10 mouse cellular contexts compared by ENCODE assay signal in genomic region chr17:73023362-73024107, GRCm38 (mm10).
DNase-seq lines count a peak whose midpoint lies in the region; ATAC-seq and TF ChIP-seq lines count a peak whose summit lies in the region.
"Had no signal": no experiment of that assay in that cellular context is flagged by ENCODE, and none has a peak within 500 bp of the region (broad histone marks: within the 10 kb centered on the region; RNA-seq: fewer than 3 reads in every experiment).

No protein-coding gene starts in this region.

- TF ChIP-seq CTCF in lung, postnatal 0 days (IDR thresholded peaks at IDR 0.05) = no peak
- no peak for TF ChIP-seq CTCF in lung, adult 2 months (IDR thresholded peaks at IDR 0.05; ENCODE audit: insufficient read depth, low read length)
- TF ChIP-seq CTCF in thymus, adult 2 months (IDR thresholded peaks at IDR 0.05; ENCODE audit: borderline replicate concordance, control insufficient read depth, extremely low read depth, insufficient read depth, low read length, poor library complexity) = no peak

- no peak overlapping the region for H3K4me2 ChIP-seq in lung, postnatal 0 days (replicated peaks; ENCODE audit: low read depth, low read length)
- H3K4me2 ChIP-seq in heart, embryonic 16.5 days (ENCODE audit: low read depth, low read length) = no peak overlapping the region
- H3K4me2 ChIP-seq: forebrain, embryonic 12.5 days; liver, embryonic 15.5 days had no signal

- no peak for TF ChIP-seq POLR2A in lung, adult 2 months (IDR thresholded peaks at IDR 0.05; ENCODE audit: borderline replicate concordance, extremely low read depth, low read depth, low read length)
- no peak for TF ChIP-seq POLR2A in thymus, adult 2 months (IDR thresholded peaks at IDR 0.05; ENCODE audit: control insufficient read depth, extremely low read depth, insufficient read depth, low read length, poor library complexity)

- no peak for TF ChIP-seq EP300 in lung, postnatal 0 days (IDR thresholded peaks at IDR 0.05)

- peak; percentile 19; the same call in 1 of the 2 replicates for ATAC-seq in lung, postnatal 0 days
- ATAC-seq in heart, embryonic 16.5 days (replicated peaks; ENCODE audit: extremely low read depth, insufficient read depth, low FRiP score) = 0 out of 2 replicates have a peak, but pooled peaks have one; percentile 1
- ATAC-seq: midbrain, embryonic 16.5 days had no signal

- no peaks in the 10 kb centered on the region for H3K9me3 ChIP-seq in lung, postnatal 0 days (ENCODE audit: low read length)
- H3K9me3 ChIP-seq in heart, embryonic 16.5 days (replicated peaks; ENCODE audit: control insufficient read depth, low read length) = peaks cover 3% of the 10 kb centered on the region; the same call in 1 of the 2 replicates
- H3K9me3 ChIP-seq: forebrain, embryonic 12.5 days; liver, embryonic 15.5 days had no signal

- peaks cover 3% of the 10 kb centered on the region; the same call in 1 of the 2 replicates for H3K4me1 ChIP-seq in lung, postnatal 0 days (ENCODE audit: insufficient read depth, low read depth, low read length)
- peaks cover 3% of the 10 kb centered on the region for H3K4me1 ChIP-seq in lung, adult 2 months (ENCODE audit: control insufficient read depth, insufficient read depth, low read length)
- 0 out of 2 replicates have a peak, but pooled peaks cover 6% of the 10 kb centered on the region for H3K4me1 ChIP-seq in brown adipose tissue, adult 24 weeks (ENCODE audit: control insufficient read depth, insufficient read depth, insufficient read length, low read length)
- peaks cover 25% of the 10 kb centered on the region for H3K4me1 ChIP-seq in heart, embryonic 16.5 days (ENCODE audit: control insufficient read depth, insufficient read depth, low read length)
- peaks cover 21% of the 10 kb centered on the region for H3K4me1 ChIP-seq in thymus, adult 2 months (replicated peaks; ENCODE audit: control insufficient read depth, insufficient read depth, low read length)
- H3K4me1 ChIP-seq: forebrain, embryonic 12.5 days; liver, embryonic 15.5 days had no signal

- H3K27me3 ChIP-seq in lung, postnatal 0 days (replicated peaks; ENCODE audit: insufficient read depth, low read length) = no peaks in the 10 kb centered on the region
- no peaks in the 10 kb centered on the region; the same call in 1 of the 2 replicates for H3K27me3 ChIP-seq in heart, embryonic 16.5 days (ENCODE audit: control insufficient read depth, insufficient read depth, low read length)
- no peaks in the 10 kb centered on the region for H3K27me3 ChIP-seq in thymus, adult 2 months (ENCODE audit: control insufficient read depth, insufficient read depth, low read length)
- H3K27me3 ChIP-seq: forebrain, embryonic 12.5 days; liver, embryonic 15.5 days had no signal

- peak; percentile 37 for DNase-seq in lung, postnatal 0 days (ENCODE audit: low spot score)
- no peak for DNase-seq in lung, adult 2 months
- peak; percentile 65 for DNase-seq in thymus, adult 2 months
- no peak for DNase-seq in MN1 (ENCODE audit: low spot score)
- no peak for DNase-seq in liver

- no peaks in the 10 kb centered on the region for H3K36me3 ChIP-seq in lung, postnatal 0 days (ENCODE audit: insufficient read depth, low read length)
- H3K36me3 ChIP-seq in heart, embryonic 16.5 days (ENCODE audit: control insufficient read depth, insufficient read depth) = no peaks in the 10 kb centered on the region
- H3K36me3 ChIP-seq in thymus, adult 2 months (ENCODE audit: control insufficient read depth, insufficient read depth, low read length) = no peaks in the 10 kb centered on the region
- H3K36me3 ChIP-seq: forebrain, embryonic 12.5 days; liver, embryonic 15.5 days had no signal

- WGBS in lung, postnatal 0 days = 30% methylated on average over 10 of the region's 10 CpGs
- 40% methylated on average over 10 of the region's 10 CpGs for WGBS in lung, adult 2 months
- 27% methylated on average over 10 of the region's 10 CpGs for WGBS in heart, embryonic 16.5 days
- 34% methylated on average over 10 of the region's 10 CpGs for WGBS in thymus, adult 2 months

- no peak overlapping the region for H3K27ac ChIP-seq in lung, postnatal 0 days (ENCODE audit: low read length)
- peak overlapping the region; percentile 32 for H3K27ac ChIP-seq in brown adipose tissue, adult 24 weeks (replicated peaks; ENCODE audit: low read depth, low read length)
- peak overlapping the region; percentile 96 for H3K27ac ChIP-seq in heart, embryonic 16.5 days (ENCODE audit: low read length)
- H3K27ac ChIP-seq in thymus, adult 2 months (ENCODE audit: control insufficient read depth, insufficient read depth, low read length) = peak overlapping the region; percentile 87
- H3K27ac ChIP-seq: forebrain, embryonic 12.5 days; liver, embryonic 15.5 days had no signal

- H3K9ac ChIP-seq in lung, postnatal 0 days (replicated peaks; ENCODE audit: low read depth) = no peak overlapping the region
- peak overlapping the region; percentile 46 for H3K9ac ChIP-seq in heart, embryonic 16.5 days (ENCODE audit: low read length)
- H3K9ac ChIP-seq: forebrain, embryonic 12.5 days; liver, embryonic 15.5 days had no signal

- no peak overlapping the region for H3K4me3 ChIP-seq in lung, postnatal 0 days (ENCODE audit: low read depth, low read length)
- H3K4me3 ChIP-seq in lung, adult 2 months (replicated peaks; ENCODE audit: extremely low read depth, low read depth, low read length) = no peak overlapping the region
- no peak overlapping the region for H3K4me3 ChIP-seq in brown adipose tissue, adult 24 weeks (ENCODE audit: insufficient read depth, low read depth, low read length)
- no peak overlapping the region for H3K4me3 ChIP-seq in heart, embryonic 16.5 days (ENCODE audit: low read length)
- H3K4me3 ChIP-seq in thymus, adult 2 months (ENCODE audit: control insufficient read depth, insufficient read depth, low read length) = no peak overlapping the region
- H3K4me3 ChIP-seq: forebrain, embryonic 12.5 days; liver, embryonic 15.5 days had no signal

Comparison
In these comparisons a context has a peak if more than half of its experiments do, and no peak if none do; other contexts are left out.
1. DNase-seq: peak in lung, postnatal 0 days (single experiment) and thymus, adult 2 months (single experiment); none in lung, adult 2 months (single experiment), MN1 (single experiment) and liver (single experiment).